Mouse (Mus musculus): Measurements from ENCODE around the gene Olfr281. TPM values are rescaled to one million over a fixed set of nuclear protein-coding genes. Genes with fewer than 3 reads are reported as not detected.
A peak's percentile ranks its signal among the peaks of the same experiment; 100 is the strongest.
"Not testable (repeated sequence)": the region's sequence is repeated elsewhere in the genome, so short reads cannot be mapped to it uniquely, and the experiment has no call there.

Gene Olfr281
- polyA plus RNA-seq (2015; fragmentation: Nextera tagmentation; extraction: Ambion mirVana) = not detected in 2 replicates

DNA sequence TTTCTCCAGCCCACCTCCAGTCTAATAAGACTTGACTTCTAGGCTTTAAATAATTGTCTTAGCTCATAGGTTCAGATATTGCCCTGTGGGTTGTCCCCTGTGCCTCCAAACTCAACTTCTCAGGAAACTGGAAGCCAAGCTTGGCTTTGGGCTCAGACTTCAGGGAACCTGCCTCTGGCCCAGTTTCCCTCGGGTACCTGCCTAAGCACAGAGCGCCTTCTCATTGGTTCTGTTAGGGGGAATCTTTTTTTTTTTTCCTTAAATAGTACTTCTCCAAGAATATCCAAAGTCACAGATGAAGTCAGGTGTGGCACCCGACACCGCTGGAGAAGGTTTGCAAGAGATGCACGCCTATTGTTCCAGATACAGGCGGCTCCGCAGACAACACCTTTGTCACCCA is at the start of gene Olfr281:
Gene Olfr281 (plus strand): TSS at position 301 of the 400 bp plus-strand sequence.
- no peak within 1 kb of the TSS for H3K27ac ChIP-seq (replicated peaks)
- no peak for DNase-seq (ENCODE audit: low spot score)

GRCm38 (mm10) chr15:98408406-98409060 is 43.9 kb upstream of the Olfr281 start:
- no peaks in the 10 kb centered on the region for H3K9me3 ChIP-seq (ENCODE audit: control insufficient read depth, low read length)
- no peak overlapping the region for H3K9ac ChIP-seq (ENCODE audit: low read length)
- no peaks in the 10 kb centered on the region for H3K4me1 ChIP-seq (replicated peaks; ENCODE audit: control insufficient read depth, insufficient read depth)
- H3K27me3 ChIP-seq (ENCODE audit: control insufficient read depth, insufficient read depth, low read length) = no peaks in the 10 kb centered on the region
- no peak for ATAC-seq (ENCODE audit: low FRiP score, low TSS enrichment)
- H3K36me3 ChIP-seq (ENCODE audit: control insufficient read depth, insufficient read depth, low read length) = no peaks in the 10 kb centered on the region
- no peak overlapping the region for H3K4me3 ChIP-seq (ENCODE audit: low read depth, low read length)
- H3K4me2 ChIP-seq (replicated peaks; ENCODE audit: low read depth) = no peak overlapping the region
- H3K27ac ChIP-seq (replicated peaks) = no peak overlapping the region
- peak; percentile 47 for TF ChIP-seq CTCF (IDR thresholded peaks at IDR 0.05; ENCODE audit: low read depth)
- TF ChIP-seq EP300 (optimal IDR thresholded peaks at IDR 0.05) = no peak
- WGBS = 73% methylated on average over 17 of the region's 17 CpGs
- no peak for DNase-seq (ENCODE audit: low spot score)

More for the DNA sequence above, at the start of gene Olfr281:
- Histone ChIP-seq H3K36me3 (ENCODE audit: control insufficient read depth, insufficient read depth, low read length) (no peaks in the 10 kb centered on the region), H3K27me3 (ENCODE audit: control insufficient read depth, insufficient read depth, low read length) (no peaks in the 10 kb centered on the region), H3K4me3 (ENCODE audit: low read depth, low read length) (no peak within 1 kb of the TSS), H3K9ac (ENCODE audit: low read length) (no peak within 1 kb of the TSS), H3K4me1 (replicated peaks; ENCODE audit: control insufficient read depth, insufficient read depth) (no peaks in the 10 kb centered on the region), H3K9me3 (ENCODE audit: control insufficient read depth, low read length) (no peaks in the 10 kb centered on the region), H3K4me2 (replicated peaks; ENCODE audit: low read depth) (no peak within 1 kb of the TSS)
- TF ChIP-seq CTCF (IDR thresholded peaks at IDR 0.05; ENCODE audit: low read depth) = no peak
- no peak for TF ChIP-seq EP300 (optimal IDR thresholded peaks at IDR 0.05)
- no peak for ATAC-seq (ENCODE audit: low FRiP score, low TSS enrichment)
- WGBS = 91% methylated on average over 7 of the region's 7 CpGs

DNA sequence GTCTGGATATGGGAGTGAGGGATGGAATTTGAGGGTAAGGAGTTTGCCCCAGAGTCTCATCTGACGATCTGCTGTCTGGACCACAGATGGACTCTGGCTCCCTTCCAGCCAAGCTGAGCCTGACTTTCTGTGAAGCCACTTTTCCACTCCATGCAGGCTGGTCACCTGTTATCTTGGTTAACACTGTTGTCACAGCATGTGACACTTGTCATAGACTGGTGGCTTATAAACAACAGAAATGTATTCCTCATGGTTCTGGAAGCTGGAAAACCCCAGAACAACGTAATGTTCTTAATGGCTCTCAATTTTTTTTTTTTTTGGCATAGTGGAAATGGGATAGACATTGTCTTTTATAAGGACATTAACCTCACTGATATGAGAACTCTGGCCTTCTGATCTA is 42.8 kb upstream of the Olfr281 start:
- Histone ChIP-seq H3K27ac (replicated peaks) (no peak overlapping the region), H3K9ac (ENCODE audit: low read length) (no peak overlapping the region), H3K4me2 (replicated peaks; ENCODE audit: low read depth) (no peak overlapping the region), H3K9me3 (ENCODE audit: control insufficient read depth, low read length) (no peaks in the 10 kb centered on the region), H3K36me3 (ENCODE audit: control insufficient read depth, insufficient read depth, low read length) (no peaks in the 10 kb centered on the region), H3K4me3 (ENCODE audit: low read depth, low read length) (no peak overlapping the region), H3K4me1 (replicated peaks; ENCODE audit: control insufficient read depth, insufficient read depth) (no peaks in the 10 kb centered on the region), H3K27me3 (ENCODE audit: control insufficient read depth, insufficient read depth, low read length) (no peaks in the 10 kb centered on the region)
- DNase-seq (ENCODE audit: low spot score) (no peak), ATAC-seq (ENCODE audit: low FRiP score, low TSS enrichment) (no peak)
- TF ChIP-seq EP300 (optimal IDR thresholded peaks at IDR 0.05) (no peak), CTCF (IDR thresholded peaks at IDR 0.05; ENCODE audit: low read depth) (no peak)
- WGBS = 86% methylated on average over 2 of the region's 2 CpGs

- Histone ChIP-seq H3K36me3 (ENCODE audit: control insufficient read depth, insufficient read depth, low read length) (no peaks in the 10 kb centered on the region), H3K9me3 (ENCODE audit: control insufficient read depth, low read length) (no peaks in the 10 kb centered on the region), H3K27ac (replicated peaks) (no peak overlapping the region), H3K9ac (ENCODE audit: low read length) (no peak overlapping the region), H3K4me2 (replicated peaks; ENCODE audit: low read depth) (no peak overlapping the region), H3K27me3 (ENCODE audit: control insufficient read depth, insufficient read depth, low read length) (no peaks in the 10 kb centered on the region), H3K4me3 (ENCODE audit: low read depth, low read length) (no peak overlapping the region), H3K4me1 (replicated peaks; ENCODE audit: control insufficient read depth, insufficient read depth) (no peaks in the 10 kb centered on the region)
- TF ChIP-seq EP300 (optimal IDR thresholded peaks at IDR 0.05) = no peak
- no peak for TF ChIP-seq CTCF (IDR thresholded peaks at IDR 0.05; ENCODE audit: low read depth)
- ATAC-seq (ENCODE audit: low FRiP score, low TSS enrichment) (no peak), DNase-seq (ENCODE audit: low spot score) (no peak)
- WGBS = 95% methylated on average over 9 of the region's 9 CpGs
Measured at GRCm38 (mm10) chr15:98410249-98410648, 42.1 kb upstream of the Olfr281 start.

DNA sequence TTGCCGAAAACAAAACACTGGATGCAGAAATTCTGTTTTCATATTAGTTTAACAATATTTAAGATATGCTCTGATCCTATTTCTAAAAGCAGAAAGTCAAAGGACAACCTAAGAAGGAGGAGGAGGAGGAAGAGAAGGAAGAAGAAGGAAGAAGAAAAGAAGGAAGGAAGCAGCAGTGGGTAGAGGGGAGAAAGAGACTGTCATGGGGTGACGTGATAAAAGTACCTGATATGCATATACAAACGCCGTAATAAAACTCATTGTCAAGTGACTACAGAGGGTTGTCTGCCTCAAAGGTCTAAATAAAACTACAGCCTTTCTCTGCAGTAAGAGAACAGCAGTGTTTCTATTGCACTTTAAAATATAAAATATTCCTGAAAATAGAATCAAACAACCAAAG is 36.4 kb upstream of the Olfr281 start:
- Histone ChIP-seq H3K4me1 (replicated peaks; ENCODE audit: control insufficient read depth, insufficient read depth) (no peaks in the 10 kb centered on the region), H3K27ac (replicated peaks) (no peak overlapping the region), H3K36me3 (ENCODE audit: control insufficient read depth, insufficient read depth, low read length) (no peaks in the 10 kb centered on the region), H3K9ac (ENCODE audit: low read length) (no peak overlapping the region), H3K9me3 (ENCODE audit: control insufficient read depth, low read length) (no peaks in the 10 kb centered on the region), H3K27me3 (ENCODE audit: control insufficient read depth, insufficient read depth, low read length) (no peaks in the 10 kb centered on the region), H3K4me2 (replicated peaks; ENCODE audit: low read depth) (no peak overlapping the region), H3K4me3 (ENCODE audit: low read depth, low read length) (no peak overlapping the region)
- TF ChIP-seq CTCF (IDR thresholded peaks at IDR 0.05; ENCODE audit: low read depth) (no peak), EP300 (optimal IDR thresholded peaks at IDR 0.05) (no peak)
- no peak for DNase-seq (ENCODE audit: low spot score)
- WGBS = 72% methylated on average over 4 of the region's 4 CpGs
- ATAC-seq (ENCODE audit: low FRiP score, low TSS enrichment) = no peak

- not testable (repeated sequence) for H3K9me3 ChIP-seq (ENCODE audit: control insufficient read depth, low read length); H3K36me3 ChIP-seq (ENCODE audit: control insufficient read depth, insufficient read depth, low read length); H3K4me3 ChIP-seq (ENCODE audit: low read depth, low read length); H3K27me3 ChIP-seq (ENCODE audit: control insufficient read depth, insufficient read depth, low read length); H3K4me2 ChIP-seq (replicated peaks; ENCODE audit: low read depth); ATAC-seq (ENCODE audit: low FRiP score, low TSS enrichment); H3K9ac ChIP-seq (ENCODE audit: low read length); H3K27ac ChIP-seq (replicated peaks); H3K4me1 ChIP-seq (replicated peaks; ENCODE audit: control insufficient read depth, insufficient read depth); DNase-seq (ENCODE audit: low spot score)
Measured at GRCm38 (mm10) chr15:98416802-98417201, 35.6 kb upstream of the Olfr281 start.

Data from stomach, postnatal 0 days (tissue).